33 mouse cellular contexts compared by ENCODE assay signal in genomic region chr6:42586569-42586968, GRCm38 (mm10). TPM values are rescaled to one million over a fixed set of nuclear protein-coding genes. Genes with fewer than 3 reads are reported as not detected.
DNase-seq lines count a peak whose midpoint lies in the region; ATAC-seq and TF ChIP-seq lines count a peak whose summit lies in the region.
"Had no signal": no experiment of that assay in that cellular context is flagged by ENCODE, and none has a peak within 500 bp of the region (broad histone marks: within the 10 kb centered on the region; RNA-seq: fewer than 3 reads in every experiment).

No protein-coding gene starts in this region.

- no peak overlapping the region for H3K9ac ChIP-seq in forebrain, postnatal 0 days
- H3K9ac ChIP-seq in forebrain, embryonic 12.5 days: no peak overlapping the region
- H3K9ac ChIP-seq: heart, embryonic 13.5 days; hindbrain, embryonic 13.5 days had no signal

- no peaks in the 10 kb centered on the region for H3K36me3 ChIP-seq in forebrain, postnatal 0 days (ENCODE audit: insufficient read depth)
- no peaks in the 10 kb centered on the region for H3K36me3 ChIP-seq in forebrain, embryonic 12.5 days (replicated peaks)
- H3K36me3 ChIP-seq: forebrain, embryonic 10.5 days; G1E; heart, embryonic 10.5 days; heart, embryonic 13.5 days; hindbrain, embryonic 13.5 days had no signal

- no peak overlapping the region for H3K4me3 ChIP-seq in forebrain, postnatal 0 days (ENCODE audit: low read depth, low read length)
- no peak overlapping the region for H3K4me3 ChIP-seq in forebrain, embryonic 12.5 days (replicated peaks)
- H3K4me3 ChIP-seq in layer of hippocampus, adult 2 months: no peak overlapping the region
- H3K4me3 ChIP-seq: forebrain, embryonic 10.5 days; heart, adult 2 months; heart, embryonic 10.5 days; heart, embryonic 13.5 days; hindbrain, embryonic 13.5 days had no signal

- no peaks in the 10 kb centered on the region for H3K4me1 ChIP-seq in forebrain, postnatal 0 days (ENCODE audit: insufficient read depth)
- H3K4me1 ChIP-seq in forebrain, embryonic 12.5 days: no peaks in the 10 kb centered on the region
- H3K4me1 ChIP-seq: forebrain, embryonic 10.5 days; heart, embryonic 10.5 days; hindbrain, embryonic 13.5 days had no signal

- WGBS in forebrain, postnatal 0 days: 83% methylated on average over 5 of the region's 5 CpGs
- WGBS in forebrain, embryonic 12.5 days: 86% methylated on average over 5 of the region's 5 CpGs

- TF ChIP-seq CTCF in forebrain, postnatal 0 days (IDR thresholded peaks at IDR 0.05; ENCODE audit: low read depth): 0 out of 2 replicates have a peak, but pooled peaks have one; percentile 12
- TF ChIP-seq CTCF in layer of hippocampus, adult 2 months (conservative IDR thresholded peaks at IDR 0.05): peak; percentile 57

- no peak for DNase-seq in forebrain, postnatal 0 days
- DNase-seq in layer of hippocampus, adult 2 months (ENCODE audit: low spot score in 2 of 2): no peak
- no peak for DNase-seq in layer of hippocampus, postnatal 10 days (ENCODE audit: low spot score in 2 of 2)
- peak; percentile 14 for DNase-seq in adipocyte (ENCODE audit: low spot score)
- no peak for DNase-seq in frontal cortex, postnatal 36 days (ENCODE audit: low spot score in 2 of 2)
- DNase-seq: adrenal gland, adult 8-10 months; adrenal gland, postnatal 25 days; B cell, adult 2 months; cerebellum, adult 11-12 months; cerebellum, adult 8-10 months; cerebellum, postnatal 14 days; gastrocnemius, postnatal 10 days; gastrocnemius, postnatal 36 days; heart, adult 2 months; heart, postnatal 14 days had no signal

- H3K4me2 ChIP-seq in forebrain, postnatal 0 days (ENCODE audit: low read depth): no peak overlapping the region
- no peak overlapping the region for H3K4me2 ChIP-seq in forebrain, embryonic 12.5 days
- H3K4me2 ChIP-seq: heart, embryonic 13.5 days; hindbrain, embryonic 13.5 days had no signal

- H3K27me3 ChIP-seq in forebrain, postnatal 0 days (ENCODE audit: insufficient read depth, low read length): no peaks in the 10 kb centered on the region
- H3K27me3 ChIP-seq in forebrain, embryonic 12.5 days: no peaks in the 10 kb centered on the region
- H3K27me3 ChIP-seq: CH12.LX had no signal

- ATAC-seq in forebrain, postnatal 0 days: no peak
- ATAC-seq in forebrain, embryonic 12.5 days (ENCODE audit: low FRiP score): no peak
- ATAC-seq: forebrain, embryonic 14.5 days; hindbrain, embryonic 16.5 days; inflammation-experienced regulatory T-cells, adult 6 months; intestine, postnatal 0 days had no signal

- H3K27ac ChIP-seq in forebrain, postnatal 0 days (ENCODE audit: low read depth, low read length): no peak overlapping the region
- H3K27ac ChIP-seq in forebrain, embryonic 12.5 days: no peak overlapping the region
- H3K27ac ChIP-seq in layer of hippocampus, adult 2 months: no peak overlapping the region
- H3K27ac ChIP-seq: forebrain, embryonic 10.5 days; heart, adult 2 months; heart, embryonic 10.5 days; heart, embryonic 13.5 days; hindbrain, embryonic 13.5 days had no signal

- H3K9me3 ChIP-seq in forebrain, postnatal 0 days (ENCODE audit: low read length): no peaks in the 10 kb centered on the region
- H3K9me3 ChIP-seq in forebrain, embryonic 12.5 days: no peaks in the 10 kb centered on the region
- H3K9me3 ChIP-seq: forebrain, embryonic 10.5 days; G1E; heart, embryonic 10.5 days; heart, embryonic 13.5 days; hindbrain, embryonic 13.5 days had no signal

RNA-seq across cellular contexts. Expression of gene Tcaf3, which starts 10.9 kb away (rescaled TPM):
- not detected in 2 replicates for total RNA-seq in forebrain, postnatal 0 days (2014; rRNA removed)
- not detected in 2 replicates for polyA plus RNA-seq in forebrain, postnatal 0 days (2015; fragmentation: Nextera tagmentation; extraction: Ambion mirVana)
- polyA plus RNA-seq in forebrain, embryonic 12.5 days (2016; fragmentation: Nextera tagmentation; extraction: Ambion mirVana): not detected in 2 replicates
- not detected for total RNA-seq in layer of hippocampus, adult 2 months (2021)
- not detected for total RNA-seq in layer of hippocampus, postnatal 10 days (2021)
- total RNA-seq: adrenal gland, adult 8-10 months; adrenal gland, postnatal 25 days; CH12.LX; gastrocnemius, adult 18-20 months; gastrocnemius, postnatal 10 days; gastrocnemius, postnatal 36 days; granulocyte monocyte progenitor cell, adult 5-6 weeks; heart, adult 2 months; heart, postnatal 14 days; hematopoietic stem cell, adult 5-6 weeks had no signal
- polyA plus RNA-seq: brain, embryonic 14.5 days; embryonic facial prominence, embryonic 11.5 days; embryonic facial prominence, embryonic 14.5 days; forebrain, embryonic 10.5 days; forebrain, embryonic 14.5 days; G1E; heart, adult 2 months; heart, embryonic 10.5 days; heart, embryonic 13.5 days; heart, embryonic 16.5 days; hindbrain, embryonic 13.5 days; hindbrain, embryonic 16.5 days; inflammation-experienced regulatory T-cells, adult 6 months; intestine, postnatal 0 days had no signal

RNA-seq across cellular contexts. Expression of gene Olfr455, which starts 39.2 kb away (rescaled TPM):
- total RNA-seq in forebrain, postnatal 0 days (2014; rRNA removed): not detected in 2 replicates
- polyA plus RNA-seq in forebrain, postnatal 0 days (2015; fragmentation: Nextera tagmentation; extraction: Ambion mirVana): not detected in 2 replicates
- not detected in 2 replicates for polyA plus RNA-seq in forebrain, embryonic 12.5 days (2016; fragmentation: Nextera tagmentation; extraction: Ambion mirVana)
- total RNA-seq in layer of hippocampus, adult 2 months (2021): not detected
- total RNA-seq in layer of hippocampus, postnatal 10 days (2021): not detected
- total RNA-seq: adrenal gland, adult 8-10 months; adrenal gland, postnatal 25 days; CH12.LX; G1E; gastrocnemius, adult 18-20 months; gastrocnemius, postnatal 10 days; gastrocnemius, postnatal 36 days; granulocyte monocyte progenitor cell, adult 5-6 weeks; heart, adult 2 months; heart, postnatal 14 days; hematopoietic stem cell, adult 5-6 weeks had no signal
- polyA plus RNA-seq: brain, embryonic 14.5 days; embryonic facial prominence, embryonic 11.5 days; embryonic facial prominence, embryonic 14.5 days; forebrain, embryonic 10.5 days; forebrain, embryonic 14.5 days; G1E; heart, adult 2 months; heart, embryonic 10.5 days; heart, embryonic 13.5 days; heart, embryonic 16.5 days; hindbrain, embryonic 13.5 days; hindbrain, embryonic 16.5 days; inflammation-experienced regulatory T-cells, adult 6 months; intestine, postnatal 0 days had no signal

RNA-seq across cellular contexts. Expression of gene Tcaf2, which starts 58.5 kb away (rescaled TPM):
- total RNA-seq in forebrain, postnatal 0 days (2014; rRNA removed): 2.0 and 2.4 TPM in 2 replicates
- 0.57 and 1.2 TPM in 2 replicates for polyA plus RNA-seq in forebrain, postnatal 0 days (2015; fragmentation: Nextera tagmentation; extraction: Ambion mirVana)
- polyA plus RNA-seq in forebrain, embryonic 12.5 days (2016; fragmentation: Nextera tagmentation; extraction: Ambion mirVana): 2.7 and 2.8 TPM in 2 replicates
- total RNA-seq in layer of hippocampus, adult 2 months (2021): under 1 TPM; 0.49 to 0.87 TPM
- 1 to 10 TPM; 1.3 to 2.1 TPM for total RNA-seq in layer of hippocampus, postnatal 10 days (2021)
- total RNA-seq: CH12.LX; granulocyte monocyte progenitor cell, adult 5-6 weeks had no signal
- polyA plus RNA-seq: G1E had no signal
